Mouse (Mus musculus) limb, embryonic 11.5 days (tissue): ENCODE data around the gene Osbpl10. TPM values are rescaled to one million over a fixed set of nuclear protein-coding genes. Genes with fewer than 3 reads are reported as not detected.
A peak's percentile ranks its signal among the peaks of the same experiment; 100 is the strongest.

Source experiments
- ATAC-seq: fragments of 200-750 bp; cut with Nextera tagmentation; 2 replicates; pipeline ENCODE4 v1.8.0; 2017; ENCODE audit warnings: low read depth; ENCODE audit not compliant: insufficient number of reproducible peaks, low FRiP score, low TSS enrichment
- DNase-seq: peaks from one replicate; pipeline ENCODE4 v3.0.0-alpha.2; 2015; ENCODE audit warnings: low spot score
- H3K27ac ChIP-seq: fragments of 300-500 bp; sonication (generic); replicated peaks from 2 replicates; pipeline ENCODE4 v1.5.1; 2014; ENCODE audit warnings: low read depth, mild to moderate bottlenecking, low read length
- H3K27me3 ChIP-seq: fragments of 300-500 bp; sonication (generic); 2 replicates; pipeline ENCODE4 v1.6.1; 2014; ENCODE audit warnings: mild to moderate bottlenecking, low read length, mixed read lengths; ENCODE audit not compliant: control insufficient read depth, insufficient read depth
- H3K36me3 ChIP-seq: fragments of 300-500 bp; sonication (generic); 2 replicates; pipeline ENCODE4 v1.6.1; 2014; ENCODE audit warnings: mild to moderate bottlenecking, low read length, moderate library complexity, mixed read lengths; ENCODE audit not compliant: control insufficient read depth, insufficient read depth
- H3K4me1 ChIP-seq: fragments of 300-500 bp; sonication (generic); 2 replicates; pipeline ENCODE4 v1.6.1; 2014; ENCODE audit warnings: low read length, mixed read lengths; ENCODE audit not compliant: control insufficient read depth, insufficient read depth
- H3K4me2 ChIP-seq: fragments of 300-500 bp; sonication (generic); 2 replicates; pipeline ENCODE4 v1.6.1; 2014; ENCODE audit warnings: low read depth, mild to moderate bottlenecking, moderate library complexity; ENCODE audit not compliant: severe bottlenecking
- H3K4me3 ChIP-seq: fragments of 300-500 bp; sonication (generic); 2 replicates; pipeline ENCODE4 v1.5.1; 2014; ENCODE audit warnings: low read depth, low read length
- H3K9ac ChIP-seq: fragments of 300-500 bp; sonication (generic); 2 replicates; pipeline ENCODE4 v1.6.1; 2014; ENCODE audit warnings: mild to moderate bottlenecking, low read length
- H3K9me3 ChIP-seq: fragments of 300-500 bp; sonication (generic); 2 replicates; pipeline ENCODE4 v1.6.1; 2016; ENCODE audit warnings: low read length; ENCODE audit not compliant: control insufficient read depth
- WGBS: fragments of 180-500 bp; shearing (Covaris S2); extraction: QIAGEN DNeasy Blood & Tissue Kit; methylation state at CpG from one replicate; pipeline ENCODE4 v1.1.7; 2014; 5-methylcytosine and 5-hydroxymethylcytosine counted together
- polyA plus RNA-seq: library from polyadenylated mRNA; unstranded; fragments of >200 nt; fragmentation: Nextera tagmentation; extraction: Ambion mirVana; gene quantifications from 2 replicates; pipeline ENCODE4 v1.2.1, GENCODE M21; 2014

The Osbpl10 gene
- polyA plus RNA-seq, 1 experiment from 2014 or later, result 1.3 TPM

DNA sequence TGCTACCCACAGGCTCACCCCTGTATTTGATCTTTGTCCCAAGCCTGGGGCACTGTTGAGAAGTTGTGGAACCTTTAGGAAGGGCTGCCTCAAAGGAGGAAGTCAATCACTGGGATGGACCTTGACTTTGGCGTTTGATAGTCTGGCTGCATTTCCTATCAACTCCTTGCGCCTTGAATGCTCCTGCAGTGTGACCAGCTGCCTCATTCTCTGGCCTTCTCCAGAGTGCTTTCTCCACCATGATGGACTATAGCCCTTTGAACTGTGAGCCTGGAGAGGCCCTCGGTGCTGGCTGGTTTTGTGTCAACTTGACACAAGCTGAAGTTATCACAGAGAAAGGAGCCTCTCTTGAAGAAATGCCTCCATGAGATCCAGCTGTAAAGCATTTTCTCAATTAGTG lies 33.7 kb upstream of the Osbpl10 start:
- ATAC-seq (no peak), DNase-seq (no peak)
- Histone ChIP-seq H3K4me2 (no peak overlapping the region), H3K27me3 (no peaks in the 10 kb centered on the region), H3K9me3 (no peaks in the 10 kb centered on the region), H3K4me1 (no peaks in the 10 kb centered on the region), H3K9ac (no peak overlapping the region), H3K4me3 (no peak overlapping the region), H3K27ac (no peak overlapping the region), H3K36me3 (no peaks in the 10 kb centered on the region)
- 78% methylated on average over 3 of the region's 3 CpGs for WGBS

DNA sequence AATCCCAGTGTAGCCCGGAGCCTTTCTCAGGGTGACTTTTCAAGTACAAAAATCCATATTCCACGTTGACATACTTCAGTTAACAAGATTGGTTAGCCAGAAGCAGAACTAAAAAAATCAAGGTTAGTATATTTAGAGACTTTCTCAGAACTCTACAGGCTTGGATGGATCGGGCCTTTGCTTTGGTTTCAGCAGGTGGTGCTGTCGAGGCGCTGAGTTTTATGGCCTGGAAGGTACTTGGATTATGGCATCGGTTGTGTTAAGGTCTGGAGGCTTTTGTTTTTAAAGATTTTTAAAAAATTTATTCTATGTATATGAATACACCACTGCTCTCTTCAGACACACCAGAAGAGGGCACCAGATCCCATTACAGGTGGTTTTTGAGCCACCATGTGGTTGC lies 32.8 kb upstream of the Osbpl10 start:
- DNase-seq (no peak), ATAC-seq (no peak)
- Histone ChIP-seq H3K9ac (no peak overlapping the region), H3K9me3 (no peaks in the 10 kb centered on the region), H3K27me3 (no peaks in the 10 kb centered on the region), H3K4me1 (peaks cover 3% of the 10 kb centered on the region; the same call in 1 of the 2 replicates), H3K4me2 (no peak overlapping the region), H3K36me3 (no peaks in the 10 kb centered on the region), H3K27ac (no peak overlapping the region), H3K4me3 (no peak overlapping the region)
- WGBS, result 84% methylated on average over 6 of the region's 6 CpGs

DNA sequence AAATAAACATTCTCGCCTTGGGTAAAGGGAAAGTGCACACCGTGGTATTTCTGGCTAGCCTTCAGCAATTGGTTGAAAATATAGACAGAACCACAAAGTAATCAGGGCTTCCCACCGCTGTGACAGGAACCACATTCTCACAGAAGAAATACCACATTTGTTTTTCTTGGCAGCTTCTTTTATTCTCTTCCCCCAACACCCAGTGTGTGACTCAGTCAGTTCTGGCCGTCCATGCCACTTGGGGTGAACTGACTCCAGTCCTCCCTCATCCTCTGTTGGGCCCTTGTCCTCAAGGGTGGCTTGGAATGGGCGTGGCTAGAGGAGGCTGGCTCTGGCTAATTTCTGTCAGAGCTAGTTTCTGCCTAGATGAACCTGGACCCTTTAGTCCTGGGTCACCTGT lies 30.0 kb upstream of the Osbpl10 start:
- no peak overlapping the region for H3K4me2 ChIP-seq
- H3K9ac ChIP-seq, result no peak overlapping the region
- ATAC-seq (no peak), DNase-seq (no peak)
- H3K27ac ChIP-seq, result no peak overlapping the region
- H3K9me3 ChIP-seq, result no peaks in the 10 kb centered on the region
- H3K27me3 ChIP-seq, result no peaks in the 10 kb centered on the region
- H3K36me3 ChIP-seq, result no peaks in the 10 kb centered on the region
- peaks cover 3% of the 10 kb centered on the region; the same call in 1 of the 2 replicates for H3K4me1 ChIP-seq
- WGBS, result 76% methylated on average over 5 of the region's 5 CpGs
- H3K4me3 ChIP-seq, result no peak overlapping the region

DNA sequence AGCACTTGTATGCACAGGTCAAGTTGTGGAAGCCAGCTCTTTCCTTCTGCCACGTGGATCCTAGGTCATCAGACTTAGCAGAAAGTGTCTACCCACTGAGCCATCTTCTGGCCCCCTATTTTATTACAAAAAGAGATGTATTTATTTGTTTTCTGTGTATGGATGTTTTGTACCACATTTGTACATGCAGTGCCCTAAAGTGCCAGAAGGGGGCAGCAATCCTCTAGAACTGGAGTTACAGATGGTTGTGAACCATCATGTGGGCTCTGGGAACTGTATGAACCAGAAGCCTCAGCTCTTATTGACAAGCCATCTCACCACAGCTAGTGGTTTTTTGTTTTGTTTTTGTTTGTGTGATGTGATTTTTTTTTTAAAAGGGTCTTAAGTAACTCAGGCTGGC lies 25.5 kb upstream of the Osbpl10 start:
- peak; percentile 43 for DNase-seq

DNA sequence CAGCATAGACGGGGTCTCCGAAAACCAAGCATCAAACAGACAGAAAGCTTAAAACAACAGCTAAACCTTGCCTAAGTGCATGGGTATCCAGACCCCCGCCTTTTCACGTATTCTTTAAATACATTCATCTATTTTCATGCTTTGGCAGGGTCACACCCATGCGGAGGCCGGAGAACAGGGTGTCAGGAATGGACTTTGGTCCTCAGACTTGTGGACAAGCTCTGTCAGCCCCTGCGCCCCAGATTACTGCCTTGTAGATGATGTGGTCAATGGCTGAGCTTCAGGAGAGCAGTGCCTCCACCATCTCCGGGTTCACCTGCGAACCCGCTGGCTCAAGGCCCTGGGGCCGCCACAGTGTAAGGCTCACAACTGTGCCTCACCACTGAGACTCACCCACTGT lies 23.0 kb upstream of the Osbpl10 start:
- DNase-seq (no peak), ATAC-seq (no peak)
- no peak overlapping the region for H3K4me3 ChIP-seq
- no peak overlapping the region for H3K27ac ChIP-seq
- H3K27me3 ChIP-seq, result no peaks in the 10 kb centered on the region
- H3K36me3 ChIP-seq, result no peaks in the 10 kb centered on the region
- no peak overlapping the region for H3K4me2 ChIP-seq
- H3K9me3 ChIP-seq, result no peaks in the 10 kb centered on the region
- WGBS, result 92% methylated on average over 11 of the region's 11 CpGs
- no peak overlapping the region for H3K9ac ChIP-seq
- H3K4me1 ChIP-seq, result peaks cover 2% of the 10 kb centered on the region; the same call in 1 of the 2 replicates

More for the DNA sequence above, 25.5 kb upstream of the Osbpl10 start:
- WGBS, result 46% methylated on average over 1 of the region's 1 CpGs
- no peak for ATAC-seq
- Histone ChIP-seq H3K36me3 (no peaks in the 10 kb centered on the region), H3K9ac (no peak overlapping the region), H3K27ac (no peak overlapping the region), H3K4me2 (no peak overlapping the region), H3K9me3 (no peaks in the 10 kb centered on the region), H3K4me1 (peaks cover 3% of the 10 kb centered on the region; the same call in 1 of the 2 replicates), H3K27me3 (no peaks in the 10 kb centered on the region), H3K4me3 (no peak overlapping the region)

DNA sequence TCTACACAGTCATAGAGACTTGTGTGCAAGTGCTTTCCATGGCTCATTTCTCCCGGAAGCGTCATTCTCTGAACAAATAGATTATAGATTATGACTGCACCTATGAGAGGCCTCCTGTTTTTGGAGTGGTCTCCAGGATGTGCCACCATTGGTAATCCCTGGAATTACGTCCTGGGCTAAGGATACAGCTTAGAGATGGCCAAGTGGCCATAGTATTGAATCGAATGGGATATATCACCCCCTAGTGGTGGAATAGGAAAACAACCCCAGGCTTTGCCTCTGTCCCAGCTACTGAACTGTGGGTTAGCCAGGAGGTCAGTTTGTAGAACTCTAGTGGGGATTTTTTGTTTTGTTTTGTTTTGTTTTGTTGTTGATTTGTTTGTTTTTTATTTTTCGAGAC lies 21.4 kb upstream of the Osbpl10 start:
- ATAC-seq (no peak), DNase-seq (peak; percentile 50)
- H3K4me2 ChIP-seq, result no peak overlapping the region
- no peaks in the 10 kb centered on the region for H3K36me3 ChIP-seq
- no peak overlapping the region for H3K27ac ChIP-seq
- H3K9me3 ChIP-seq, result no peaks in the 10 kb centered on the region; the same call in 1 of the 2 replicates
- no peak overlapping the region for H3K9ac ChIP-seq
- H3K4me1 ChIP-seq, result no peaks in the 10 kb centered on the region
- WGBS, result 42% methylated on average over 5 of the region's 5 CpGs
- H3K27me3 ChIP-seq, result no peaks in the 10 kb centered on the region
- no peak overlapping the region for H3K4me3 ChIP-seq

DNA sequence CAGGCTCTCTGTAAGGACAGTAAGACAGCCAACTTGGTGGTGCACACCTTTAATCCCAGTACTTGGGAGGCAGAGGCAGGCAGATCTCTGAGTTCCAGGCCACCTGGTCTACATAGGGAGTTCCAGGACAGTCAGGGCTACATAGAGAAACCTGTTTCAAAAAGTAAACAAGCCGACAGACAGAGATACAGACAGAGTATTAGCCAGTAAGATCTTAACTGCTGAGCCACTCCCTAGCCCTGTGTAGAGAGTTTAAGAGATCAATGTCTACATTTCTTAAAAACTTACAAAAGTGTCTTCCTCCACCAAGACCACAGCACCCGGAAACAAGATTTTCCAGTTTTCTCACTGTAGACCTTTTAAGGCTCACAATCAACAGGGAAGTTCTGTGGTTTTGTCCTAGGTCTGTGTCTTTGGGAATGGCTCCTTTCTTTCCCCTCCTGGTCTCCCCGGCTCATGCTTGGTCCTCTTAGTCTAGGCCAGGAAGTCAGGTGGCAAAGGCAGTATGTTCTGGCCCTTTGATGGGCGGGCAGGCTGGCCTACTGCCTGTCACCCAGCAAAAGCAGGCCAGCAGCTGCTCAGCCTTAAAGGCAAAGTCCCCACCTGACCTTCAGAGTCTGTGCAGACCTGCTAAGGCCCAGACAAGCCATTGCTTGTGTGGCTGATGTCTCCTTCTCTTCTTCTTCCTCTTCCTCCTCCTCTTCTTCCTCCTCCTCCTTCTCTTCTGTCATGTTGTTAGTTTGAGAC lies 18.2 kb upstream of the Osbpl10 start:
- Histone ChIP-seq H3K36me3 (no peaks in the 10 kb centered on the region), H3K9me3 (no peaks in the 10 kb centered on the region; the same call in 1 of the 2 replicates), H3K4me2 (no peak overlapping the region), H3K9ac (no peak overlapping the region), H3K4me1 (no peaks in the 10 kb centered on the region), H3K27ac (no peak overlapping the region), H3K27me3 (no peaks in the 10 kb centered on the region), H3K4me3 (no peak overlapping the region)
- no peak for DNase-seq
- ATAC-seq, result no peak
- WGBS, result 73% methylated on average over 4 of the region's 4 CpGs

DNA sequence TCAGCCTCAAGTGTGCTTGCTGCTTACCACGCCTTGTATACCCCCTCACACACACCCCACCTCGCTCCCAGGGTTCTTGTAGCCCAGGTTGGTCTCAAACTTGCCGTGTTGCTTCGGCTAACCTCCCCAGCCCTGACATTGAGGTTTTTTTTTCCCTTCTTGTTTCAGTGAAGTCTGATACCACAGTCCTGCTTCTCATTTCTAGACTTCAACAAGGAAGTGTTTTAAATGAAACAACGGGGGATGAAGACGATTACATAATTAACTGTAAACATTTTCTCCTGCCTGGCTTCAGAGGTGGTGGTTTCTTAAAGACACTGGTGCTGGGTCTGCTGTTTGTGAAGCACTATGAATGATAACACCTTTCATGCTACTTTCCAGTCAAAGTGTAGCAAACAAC lies 17.5 kb upstream of the Osbpl10 start:
- no peaks in the 10 kb centered on the region for H3K36me3 ChIP-seq
- no peak overlapping the region for H3K4me2 ChIP-seq
- H3K9ac ChIP-seq, result no peak overlapping the region
- 86% methylated on average over 6 of the region's 6 CpGs for WGBS
- no peak for DNase-seq
- H3K27me3 ChIP-seq, result no peaks in the 10 kb centered on the region
- no peak for ATAC-seq
- no peak overlapping the region for H3K4me3 ChIP-seq
- no peak overlapping the region for H3K27ac ChIP-seq
- H3K9me3 ChIP-seq, result no peaks in the 10 kb centered on the region; the same call in 1 of the 2 replicates
- no peaks in the 10 kb centered on the region for H3K4me1 ChIP-seq

DNA sequence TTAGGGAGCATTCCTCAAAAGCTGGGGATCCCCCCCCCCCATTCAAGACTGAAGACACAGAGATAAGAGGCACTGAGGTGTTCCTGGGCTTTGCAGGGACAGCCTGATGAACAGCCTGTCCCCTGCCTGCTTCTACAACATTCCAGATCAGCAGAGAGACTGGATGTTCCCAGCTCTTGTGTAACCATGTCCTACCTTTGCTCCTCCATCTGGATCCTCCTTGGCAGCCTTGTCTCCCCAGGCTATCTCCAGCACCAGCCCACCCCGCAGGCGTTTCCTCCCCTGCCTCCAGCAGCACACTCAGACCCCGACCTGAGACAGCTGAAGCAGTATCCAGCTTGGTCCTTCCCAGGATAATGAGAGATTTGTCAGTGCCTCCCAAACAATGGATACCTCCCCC lies 14.3 kb upstream of the Osbpl10 start:
- Histone ChIP-seq H3K27ac (no peak overlapping the region), H3K27me3 (no peaks in the 10 kb centered on the region), H3K9ac (no peak overlapping the region), H3K36me3 (no peaks in the 10 kb centered on the region), H3K9me3 (no peaks in the 10 kb centered on the region; the same call in 1 of the 2 replicates), H3K4me3 (no peak overlapping the region), H3K4me2 (no peak overlapping the region), H3K4me1 (no peaks in the 10 kb centered on the region)
- ATAC-seq (no peak), DNase-seq (no peak)
- 69% methylated on average over 3 of the region's 3 CpGs for WGBS
